Mouse (Mus musculus): ENCODE measurements at regions not wholly inside any gene's neighbourhood (a gene's known extent, or its start where the extent isn't known, plus 50 kb on each side); places are given as distances from the start of the nearest gene placed in this dataset.

DNA sequence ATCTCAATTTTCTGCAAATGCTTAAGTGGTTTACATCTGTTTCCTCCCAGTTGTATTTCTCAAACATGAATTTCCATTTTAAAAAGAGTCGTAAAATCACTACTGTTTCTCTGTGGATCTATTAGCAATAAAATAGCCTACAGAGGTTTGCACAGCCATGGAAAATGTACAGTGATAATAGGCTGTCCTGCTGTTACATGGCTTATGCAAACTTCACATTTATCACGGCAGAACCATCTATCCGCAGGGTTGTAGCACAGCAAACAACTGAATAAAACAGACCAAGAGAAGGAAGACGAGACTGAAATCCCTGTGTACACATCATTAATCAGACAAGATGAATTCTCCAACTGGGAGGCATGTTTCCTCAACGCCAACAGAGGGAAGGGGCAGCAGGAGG, 222.1 kb downstream of the Skap2 start:
- Histone ChIP-seq H3K9ac (no peak overlapping the region), H3K27ac (no peak overlapping the region), H3K4me1 (replicated peaks) (no peaks in the 10 kb centered on the region), H3K36me3 (no peaks in the 10 kb centered on the region), H3K4me2 (no peak overlapping the region), H3K4me3 (no peak overlapping the region), H3K27me3 (no peaks in the 10 kb centered on the region), H3K9me3 (replicated peaks) (no peaks in the 10 kb centered on the region)
- WGBS = 70% methylated on average over 5 of the region's 5 CpGs
- ATAC-seq (replicated peaks; ENCODE audit: insufficient number of reproducible peaks, insufficient read depth, low FRiP score, low read depth) = no peak

DNA sequence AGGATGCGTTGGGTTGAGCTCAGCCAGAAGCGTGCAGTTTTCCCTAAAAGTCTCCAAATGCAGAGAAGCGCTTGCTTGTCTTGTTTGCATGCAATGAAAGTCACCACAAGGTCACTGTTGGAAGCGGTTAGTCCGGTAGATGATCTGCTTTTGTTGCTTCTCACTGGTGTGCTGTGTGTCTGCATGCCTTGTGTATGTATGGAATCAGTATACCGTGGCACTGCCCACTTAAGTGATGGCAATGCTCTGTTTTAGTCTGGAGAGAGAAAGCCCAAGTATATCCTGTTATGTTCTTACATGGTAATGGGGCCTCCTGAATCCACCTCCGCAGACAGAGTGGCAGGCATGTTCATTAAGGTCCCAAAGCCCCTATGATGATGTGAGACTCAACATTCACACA, 221.7 kb downstream of the Skap2 start:
- ATAC-seq (replicated peaks; ENCODE audit: insufficient number of reproducible peaks, insufficient read depth, low FRiP score, low read depth) = no peak
- Histone ChIP-seq H3K4me1 (replicated peaks) (no peaks in the 10 kb centered on the region), H3K27me3 (no peaks in the 10 kb centered on the region), H3K4me3 (no peak overlapping the region), H3K4me2 (no peak overlapping the region), H3K36me3 (no peaks in the 10 kb centered on the region), H3K9ac (no peak overlapping the region), H3K9me3 (replicated peaks) (no peaks in the 10 kb centered on the region), H3K27ac (no peak overlapping the region)
- 86% methylated on average over 7 of the region's 7 CpGs for whole genome bisulfite sequencing

DNA sequence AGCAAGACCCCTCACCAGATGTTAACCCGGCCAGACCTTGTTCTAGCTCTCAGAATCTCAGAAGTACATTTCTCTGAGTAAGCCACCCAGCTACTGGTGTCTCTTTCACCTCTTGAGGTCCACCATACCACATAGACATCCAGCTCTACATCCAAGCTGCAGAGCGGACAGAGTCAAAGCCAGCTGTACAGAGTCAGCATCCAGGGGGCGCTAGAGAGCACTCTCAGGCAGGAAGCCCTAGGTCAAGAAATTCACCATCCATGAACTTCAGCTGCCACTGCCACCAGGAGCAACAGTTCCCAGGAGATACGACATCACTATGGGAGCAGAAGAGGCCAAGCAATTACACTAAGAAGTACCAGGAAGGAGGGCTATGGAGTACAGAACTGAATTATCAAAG, 217.0 kb downstream of the Skap2 start:
- no peaks in the 10 kb centered on the region for H3K27me3 ChIP-seq
- no peak for ATAC-seq (replicated peaks; ENCODE audit: insufficient number of reproducible peaks, insufficient read depth, low FRiP score, low read depth)
- WGBS = 54% methylated on average over 4 of the region's 4 CpGs
- no peak overlapping the region for H3K9ac ChIP-seq
- no peaks in the 10 kb centered on the region for H3K9me3 ChIP-seq (replicated peaks)
- no peaks in the 10 kb centered on the region for H3K4me1 ChIP-seq (replicated peaks)
- no peaks in the 10 kb centered on the region for H3K36me3 ChIP-seq
- no peak overlapping the region for H3K27ac ChIP-seq
- no peak overlapping the region for H3K4me3 ChIP-seq
- no peak overlapping the region for H3K4me2 ChIP-seq

DNA sequence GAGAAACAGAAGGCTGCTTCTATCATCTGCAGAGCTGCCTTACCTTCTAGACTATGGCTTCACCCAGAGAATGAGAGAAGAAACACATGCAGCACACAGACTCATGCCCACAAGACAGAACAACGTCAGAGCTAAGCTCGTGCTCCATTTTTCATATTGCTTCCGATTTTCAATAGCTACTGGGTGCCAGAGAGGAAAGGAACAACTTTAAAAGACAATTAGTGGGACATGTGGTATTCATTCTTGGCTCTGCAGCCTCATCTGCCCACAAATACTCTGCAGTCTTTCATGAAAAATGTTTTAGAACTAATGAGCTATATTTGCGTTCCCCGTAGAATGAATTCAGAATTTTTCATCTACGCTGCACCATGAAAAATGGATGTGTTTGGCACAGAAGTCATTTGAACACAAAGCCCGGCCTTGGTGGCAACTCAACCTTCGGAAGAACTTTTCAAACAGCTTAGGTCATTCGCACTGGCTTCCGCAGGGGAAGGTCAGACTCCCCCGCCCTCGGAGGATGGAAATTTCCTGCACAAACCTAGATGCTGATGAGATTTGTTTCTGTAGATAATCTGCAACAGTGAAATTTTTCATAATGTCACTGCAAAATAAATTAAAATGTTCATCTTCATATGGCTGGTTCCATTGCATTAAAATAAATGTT, 213.6 kb downstream of the Skap2 start:
- H3K27me3 ChIP-seq = no peaks in the 10 kb centered on the region
- H3K9ac ChIP-seq = no peak overlapping the region
- no peaks in the 10 kb centered on the region for H3K4me1 ChIP-seq (replicated peaks)
- no peaks in the 10 kb centered on the region for H3K9me3 ChIP-seq (replicated peaks)
- no peak overlapping the region for H3K4me3 ChIP-seq
- ATAC-seq (replicated peaks; ENCODE audit: insufficient number of reproducible peaks, insufficient read depth, low FRiP score, low read depth) = no peak
- H3K4me2 ChIP-seq = no peak overlapping the region
- H3K27ac ChIP-seq = no peak overlapping the region
- H3K36me3 ChIP-seq = no peaks in the 10 kb centered on the region
- WGBS = 81% methylated on average over 12 of the region's 12 CpGs

DNA sequence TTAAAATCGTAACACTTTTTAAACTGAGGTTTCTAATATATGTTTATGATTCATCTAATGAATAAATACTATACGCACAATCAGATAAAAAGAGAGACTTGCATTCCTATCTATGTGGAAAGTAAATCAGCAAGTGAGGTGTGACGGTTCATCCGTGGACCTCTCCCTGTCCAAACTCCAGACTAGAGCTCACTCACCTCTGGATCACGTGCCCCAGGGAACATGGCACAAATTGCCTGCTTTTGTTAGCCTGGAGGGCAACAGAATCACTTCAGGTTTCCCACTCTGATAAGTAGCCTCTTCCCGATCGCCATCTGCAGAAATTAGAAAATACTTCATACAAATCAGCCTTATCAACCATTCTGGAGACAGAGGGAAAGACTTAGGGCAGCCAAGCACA, 206.7 kb downstream of the Skap2 start:
- no peak overlapping the region for H3K4me2 ChIP-seq
- H3K9me3 ChIP-seq (replicated peaks) = no peaks in the 10 kb centered on the region
- no peaks in the 10 kb centered on the region for H3K27me3 ChIP-seq
- ATAC-seq (replicated peaks; ENCODE audit: insufficient number of reproducible peaks, insufficient read depth, low FRiP score, low read depth) = no peak
- H3K4me3 ChIP-seq = no peak overlapping the region
- H3K27ac ChIP-seq = no peak overlapping the region
- H3K36me3 ChIP-seq = no peaks in the 10 kb centered on the region
- H3K9ac ChIP-seq = no peak overlapping the region
- H3K4me1 ChIP-seq (replicated peaks) = no peaks in the 10 kb centered on the region
- WGBS = 76% methylated on average over 7 of the region's 7 CpGs

All from heart, embryonic 15.5 days (tissue).